Mouse (Mus musculus) layer of hippocampus, adult 18-20 months (tissue): ENCODE measurements at regions not wholly inside any gene's neighbourhood (a gene's known extent, or its start where the extent isn't known, plus 50 kb on each side); places are given as distances from the start of the nearest gene placed in this dataset.

Source experiments
- DNase-seq, 2 experiments: peaks; one replicate each; pipeline ENCODE4 v3.0.0; 2022; ENCODE audit warnings: low spot score in 2 of 2

GRCm38 (mm10) chr6:31995977-31996376 lies 54.1 kb upstream of the 1700012A03Rik start:
- DNase-seq = no peak

GRCm38 (mm10) chr6:31995249-31995648 lies 54.8 kb upstream of the 1700012A03Rik start:
- no peak for DNase-seq

GRCm38 (mm10) chr6:31985698-31986097 lies 64.3 kb upstream of the 1700012A03Rik start:
- no peak for DNase-seq

GRCm38 (mm10) chr6:31976705-31977104 lies 73.3 kb upstream of the 1700012A03Rik start:
- DNase-seq = no peak

- DNase-seq = peak; percentile 28 to 60
These were observed 102.0 kb upstream of the 1700012A03Rik start for GRCm38 (mm10) chr6:31948063-31948481.

GRCm38 (mm10) chr6:31946572-31946971 lies 103.5 kb upstream of the 1700012A03Rik start:
- DNase-seq = no peak

- DNase-seq = no peak
These were observed 104.7 kb upstream of the 1700012A03Rik start for GRCm38 (mm10) chr6:31945347-31945746.

GRCm38 (mm10) chr6:31944546-31944945 lies 105.5 kb upstream of the 1700012A03Rik start:
- DNase-seq = no peak

GRCm38 (mm10) chr6:31942696-31943095 lies 107.3 kb upstream of the 1700012A03Rik start:
- DNase-seq = no peak

- DNase-seq = peak; percentile 80 to 95
These were observed 111.7 kb upstream of the 1700012A03Rik start for GRCm38 (mm10) chr6:31938216-31938814.

GRCm38 (mm10) chr6:31937146-31937545 lies 112.9 kb upstream of the 1700012A03Rik start:
- no peak for DNase-seq

- no peak for DNase-seq
These were observed 115.2 kb upstream of the 1700012A03Rik start for GRCm38 (mm10) chr6:31934826-31935225.

- DNase-seq = no peak
These were observed 116.1 kb upstream of the 1700012A03Rik start for GRCm38 (mm10) chr6:31933956-31934355.

- DNase-seq = peak in 1 of 2 experiments; percentile 56
These were observed 116.7 kb upstream of the 1700012A03Rik start for GRCm38 (mm10) chr6:31933364-31933763.

GRCm38 (mm10) chr6:31931116-31931515 lies 118.9 kb upstream of the 1700012A03Rik start:
- DNase-seq = no peak

- DNase-seq = peak; percentile 43 to 80
These were observed 120.9 kb upstream of the 1700012A03Rik start for GRCm38 (mm10) chr6:31929165-31929564.

- peak in 1 of 2 experiments; percentile 54 for DNase-seq
These were observed 122.9 kb upstream of the 1700012A03Rik start for GRCm38 (mm10) chr6:31927181-31927580.

- DNase-seq = no peak
These were observed 125.4 kb upstream of the 1700012A03Rik start for GRCm38 (mm10) chr6:31924669-31925046.

- peak in 1 of 2 experiments; percentile 57 for DNase-seq
These were observed 125.9 kb upstream of the 1700012A03Rik start for GRCm38 (mm10) chr6:31923951-31924668.

GRCm38 (mm10) chr6:31921561-31922152 lies 128.4 kb upstream of the 1700012A03Rik start:
- DNase-seq = peak in 1 of 2 experiments; percentile 68

GRCm38 (mm10) chr6:31917411-31918131 lies 132.5 kb upstream of the 1700012A03Rik start:
- DNase-seq = peak; percentile 72 to 87

- DNase-seq = no peak
These were observed 148.3 kb upstream of the 1700012A03Rik start for GRCm38 (mm10) chr6:31901791-31902190.
